Mouse (Mus musculus) cerebellum, adult 2 months (tissue): ENCODE measurements around the gene Smurf2.

Experiments
- CTCF ChIP-seq: fragments of 200-500 bp; IDR thresholded peaks from 2 replicates; pipeline ENCODE4 v1.5.1; 2011; ENCODE audit warnings: low read depth, mild to moderate bottlenecking, control low read depth, low read length, moderate library complexity, borderline replicate concordance; ENCODE audit not compliant: insufficient read depth
- POLR2A ChIP-seq: fragments of 200-500 bp; IDR thresholded peaks from 2 replicates; pipeline ENCODE4 v1.6.1; 2011; ENCODE audit warnings: low read length, control low read depth, borderline replicate concordance; ENCODE audit not compliant: insufficient read depth

DNA sequence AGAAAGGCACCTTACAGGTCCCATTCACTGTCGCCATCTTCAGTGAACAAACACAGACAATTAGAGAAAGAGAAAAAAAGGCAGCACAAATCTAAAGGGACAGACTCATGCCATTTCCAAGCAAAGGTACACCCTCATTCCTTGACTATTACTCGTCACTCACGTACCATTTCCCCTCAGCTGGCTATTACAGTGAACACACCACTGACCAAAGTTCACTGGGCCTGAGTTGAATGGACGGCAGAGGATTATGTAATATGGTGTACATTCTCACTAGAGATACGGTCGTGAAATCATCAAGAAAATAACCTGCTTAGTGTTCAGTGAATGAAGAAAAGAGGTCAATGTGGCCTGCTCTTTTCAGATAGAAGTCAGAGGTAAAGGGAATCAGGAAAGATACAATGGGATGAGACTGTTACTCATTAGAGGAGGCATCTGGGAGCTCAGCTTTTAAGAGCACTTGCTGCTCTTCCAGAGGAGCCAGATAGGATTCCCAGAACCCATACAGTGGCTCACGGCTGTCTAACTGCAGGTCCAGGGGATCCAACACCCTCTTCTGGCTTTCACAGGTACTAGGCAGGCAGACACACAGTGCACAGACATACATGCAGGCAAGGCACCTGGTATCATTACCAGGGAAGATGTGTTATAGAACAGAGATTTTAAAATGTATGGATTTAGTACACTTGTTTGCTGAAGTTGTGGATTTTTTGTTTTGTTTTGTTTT lies 107.9 kb downstream of the Smurf2 start:
- no peak for TF ChIP-seq POLR2A
- TF ChIP-seq CTCF: no peak
